Mouse (Mus musculus): ENCODE measurements around the gene Eif3i.
"Not testable (repeated sequence)": the region's sequence is repeated elsewhere in the genome, so short reads cannot be mapped to it uniquely, and the experiment has no call there.

Eif3i gene

DNA sequence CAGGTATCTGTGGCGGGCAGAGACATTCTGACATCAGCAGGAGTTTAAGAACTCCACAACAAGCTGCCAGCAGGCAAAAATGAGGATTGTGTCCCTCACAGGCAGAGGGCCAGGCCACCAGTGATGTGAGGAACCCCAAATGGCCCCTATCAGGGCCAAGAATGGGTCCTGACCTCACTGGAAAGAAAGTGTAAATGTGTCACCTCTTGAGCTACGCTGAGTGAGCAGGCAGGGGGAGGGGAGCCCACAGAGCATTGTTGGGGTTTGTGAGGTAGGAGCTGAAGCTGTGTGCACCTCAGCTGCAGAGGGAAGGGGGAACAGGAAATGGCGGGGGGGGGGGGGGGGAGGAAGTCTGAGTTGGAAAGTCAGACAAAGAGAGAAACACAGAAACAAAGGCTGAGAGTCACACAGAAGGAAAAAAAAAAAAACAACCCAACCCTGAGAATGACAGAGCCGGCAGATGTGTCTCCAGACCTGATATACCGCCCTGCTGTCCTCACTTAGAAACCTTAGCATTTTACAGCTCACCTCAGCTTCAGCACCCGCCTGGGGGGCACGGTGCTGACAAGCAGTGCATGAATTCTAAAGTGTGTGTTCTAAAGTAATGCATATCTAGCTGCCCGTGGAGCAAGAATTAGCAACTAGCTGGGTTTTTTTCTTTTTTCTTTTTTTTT, 25.1 kb downstream of the Eif3i start:
- no peak for DNase-seq (ENCODE audit: low read depth, low spot score)

DNA sequence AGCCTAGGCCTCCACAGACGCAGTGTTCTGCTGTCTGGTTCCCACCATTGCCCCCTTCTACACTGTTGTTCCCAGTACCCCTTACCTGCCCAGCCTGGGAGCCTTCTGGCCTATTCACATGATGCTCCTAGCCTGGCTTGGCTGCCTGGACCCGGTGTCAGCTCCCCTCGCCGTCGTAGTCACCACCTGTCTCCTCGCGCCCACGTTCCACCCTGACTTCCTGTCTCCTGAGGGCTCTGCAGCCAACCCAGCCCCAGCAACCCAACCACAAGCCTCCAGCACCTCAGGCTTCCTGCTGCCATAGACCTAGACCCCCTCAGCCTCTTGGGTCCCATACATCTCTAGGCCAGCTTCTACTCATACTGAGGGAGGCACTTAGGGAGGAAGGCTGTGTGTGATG, 27.0 kb downstream of the Eif3i start, which contains the start of gene Lck:
TSS of gene Lck (minus strand) at position 212 of the 400 bp plus-strand sequence.
- DNase-seq (ENCODE audit: low read depth, low spot score) = no peak

DNA sequence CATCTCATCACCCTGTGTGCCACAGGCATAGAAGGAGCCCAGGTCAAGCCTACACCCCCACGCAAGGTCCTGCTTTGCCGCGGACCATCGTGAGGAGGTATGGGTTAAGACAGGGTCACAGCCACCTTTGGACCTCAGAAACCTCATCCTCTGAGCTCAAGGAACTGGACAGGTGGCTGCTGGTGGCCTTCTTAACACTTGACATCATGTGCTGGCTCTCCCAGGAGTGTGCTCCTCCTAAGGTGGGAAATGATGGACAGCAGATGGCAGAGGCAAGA, 27.4 kb downstream of the Eif3i start:
- DNase-seq (ENCODE audit: low read depth, low spot score) = no peak

DNA sequence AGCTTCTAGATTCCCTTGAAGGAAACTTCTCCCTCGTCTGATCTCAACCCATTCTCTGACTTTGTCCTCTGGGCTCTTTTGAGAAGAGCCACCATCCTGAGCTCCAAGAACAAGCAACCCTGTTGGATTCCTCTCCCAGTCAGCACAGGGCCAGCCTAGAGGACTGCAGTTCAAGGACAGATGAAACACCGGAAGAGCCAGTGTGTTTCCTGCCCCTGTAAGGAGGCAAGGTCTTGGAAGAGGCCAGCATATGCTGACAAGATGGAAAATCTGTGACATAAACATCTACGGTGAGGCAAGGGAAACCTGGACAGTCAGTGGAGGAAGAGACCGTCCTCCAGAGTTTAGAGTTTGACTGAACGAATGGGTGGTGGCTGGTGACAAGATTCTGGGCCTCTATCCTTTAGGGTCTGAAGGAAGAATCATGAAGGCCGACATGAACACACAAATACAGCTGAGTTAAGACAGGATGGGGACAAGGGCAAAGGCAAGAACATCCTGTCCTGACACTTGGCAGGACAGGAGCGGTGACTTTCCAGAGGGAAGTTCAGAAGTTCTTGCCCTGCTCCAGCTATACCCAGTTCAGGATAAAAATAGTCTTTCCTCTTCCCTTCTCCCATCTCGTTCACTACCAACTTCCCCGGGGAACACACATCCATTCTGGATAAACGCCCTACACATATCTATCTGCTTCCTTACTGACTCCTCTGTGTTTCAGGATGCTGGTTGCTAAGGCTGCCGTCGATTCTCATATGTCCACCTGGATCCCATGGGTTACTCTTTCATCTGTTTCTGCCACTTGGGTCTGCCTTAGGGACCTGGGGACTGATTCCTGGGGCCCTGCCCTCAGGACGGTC, 28.0 kb downstream of the Eif3i start:
- no peak for DNase-seq (ENCODE audit: low read depth, low spot score)

DNA sequence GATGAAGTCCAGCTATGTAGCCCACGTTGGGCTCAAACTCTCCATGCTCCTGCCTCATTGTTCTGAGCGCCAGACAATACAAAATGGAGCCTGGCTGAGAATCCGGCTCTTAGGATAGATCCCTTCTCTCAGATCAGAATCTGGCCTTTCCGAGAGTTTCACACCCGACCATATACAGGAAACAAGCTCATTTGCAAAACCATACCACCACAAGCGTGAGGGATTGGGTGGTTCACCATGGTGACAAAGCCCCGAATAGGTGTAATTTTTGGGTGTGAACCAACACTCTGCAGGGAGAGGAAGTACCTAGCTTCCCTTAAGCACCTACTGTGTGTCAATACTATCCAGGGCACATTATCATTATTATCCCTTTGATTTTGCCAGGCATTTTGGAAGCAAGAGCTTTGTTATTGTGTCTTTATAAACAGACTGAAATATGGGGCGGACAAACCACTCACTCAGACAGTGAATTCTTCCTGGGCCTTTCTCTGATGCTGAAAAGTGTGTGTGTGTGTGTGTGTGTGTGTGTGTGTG, 28.8 kb downstream of the Eif3i start:
- DNase-seq (ENCODE audit: low read depth, low spot score) = no peak

DNA sequence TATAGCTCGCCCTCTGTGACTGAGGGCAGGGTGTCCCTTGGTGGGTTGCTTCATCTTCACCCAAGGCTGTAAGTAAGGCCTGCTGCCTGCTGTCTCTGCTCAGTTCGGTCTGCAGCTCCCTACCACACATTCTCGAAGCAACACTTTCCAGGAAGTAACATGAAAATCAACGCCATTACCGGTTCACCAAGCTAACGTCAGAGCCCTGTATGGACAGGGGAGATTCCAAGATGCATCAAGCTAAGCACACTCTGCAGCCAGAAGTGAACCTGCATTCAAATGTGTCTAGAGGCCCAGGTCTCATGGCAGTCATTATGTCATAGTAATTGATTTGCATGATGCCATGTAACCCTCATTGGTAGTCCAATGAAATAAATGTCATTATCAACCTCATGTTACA, 30.4 kb downstream of the Eif3i start:
- no peak for DNase-seq (ENCODE audit: low read depth, low spot score)

DNA sequence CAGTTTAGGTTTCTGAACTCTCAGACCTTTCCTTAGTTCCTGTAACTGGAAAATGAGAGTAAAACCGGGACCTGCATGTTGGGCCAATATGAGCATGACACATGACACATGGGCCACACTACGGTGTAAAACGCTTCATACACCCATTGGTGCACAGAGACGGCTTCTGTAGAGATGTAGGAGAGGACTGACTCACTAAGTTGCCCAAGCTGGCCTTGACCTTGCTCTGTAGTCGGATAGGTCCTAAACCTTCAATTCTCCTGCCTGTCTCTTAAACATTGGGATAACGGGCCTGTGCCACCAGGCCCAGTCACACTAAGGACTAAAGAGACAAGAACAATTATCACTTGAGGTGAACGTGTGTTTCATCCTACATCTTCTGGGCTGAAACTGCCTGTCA, 32.1 kb downstream of the Eif3i start:
- no peak for DNase-seq (ENCODE audit: low read depth, low spot score)

DNA sequence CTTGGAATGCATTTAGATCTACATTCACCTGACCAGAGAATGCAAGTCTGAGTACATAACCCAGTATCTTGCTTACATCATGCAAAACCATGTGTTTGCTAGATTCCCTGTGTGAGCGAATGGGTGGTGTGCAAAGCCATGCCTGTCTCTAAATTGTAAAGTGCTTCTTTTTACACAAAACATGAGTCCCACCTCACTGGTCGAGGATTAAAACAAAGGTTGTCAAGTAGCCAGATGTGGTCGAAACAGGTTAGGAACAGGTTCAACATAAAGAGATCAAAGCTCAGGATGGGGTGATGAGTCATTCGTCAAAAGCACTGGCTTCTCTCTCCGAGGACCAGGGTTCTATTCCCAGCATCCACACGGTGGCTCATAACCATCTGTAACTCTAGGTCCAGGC, 35.3 kb downstream of the Eif3i start:
- DNase-seq (ENCODE audit: low read depth, low spot score) = no peak

DNA sequence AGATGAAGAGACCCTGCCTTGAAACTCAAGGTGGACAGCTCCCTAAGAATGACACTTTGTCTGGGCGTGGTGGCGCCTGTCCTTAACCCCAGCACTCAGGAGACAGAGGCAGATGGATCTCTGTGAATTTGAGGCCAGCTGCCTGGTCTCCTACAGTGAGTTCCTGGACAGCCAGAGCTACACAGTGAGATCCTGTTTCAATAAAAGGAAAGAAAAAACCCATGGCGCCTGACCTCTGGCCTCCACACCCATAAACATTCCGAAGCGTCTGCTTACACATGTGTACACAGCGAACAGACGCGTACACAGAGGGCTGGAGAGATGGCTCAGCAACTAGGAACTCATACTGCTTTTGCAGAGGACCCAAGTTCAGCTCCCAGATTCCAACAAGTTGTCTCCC, 36.7 kb downstream of the Eif3i start:
- peak; percentile 86 for DNase-seq (ENCODE audit: low read depth, low spot score)

DNA sequence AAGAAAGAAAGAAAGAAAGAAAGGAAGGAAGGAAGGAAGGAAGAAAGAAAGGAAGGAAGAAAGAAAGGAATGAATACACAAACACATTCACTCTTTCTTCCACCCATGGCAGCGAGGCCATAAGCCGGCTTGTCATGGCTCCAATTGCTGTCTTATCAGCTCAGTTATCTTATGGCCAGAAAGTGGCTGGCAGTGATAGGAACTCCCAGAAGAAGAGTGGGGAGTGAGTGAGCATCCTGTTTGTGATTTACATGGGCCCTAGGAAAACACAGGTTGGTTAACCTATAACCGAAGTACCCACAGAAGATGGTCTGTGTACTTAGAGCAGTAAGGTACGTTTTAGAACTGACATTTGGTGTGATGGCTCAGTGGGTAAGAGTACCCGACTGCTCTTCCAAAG, 39.3 kb downstream of the Eif3i start:
- DNase-seq (ENCODE audit: low read depth, low spot score) = no peak

DNA sequence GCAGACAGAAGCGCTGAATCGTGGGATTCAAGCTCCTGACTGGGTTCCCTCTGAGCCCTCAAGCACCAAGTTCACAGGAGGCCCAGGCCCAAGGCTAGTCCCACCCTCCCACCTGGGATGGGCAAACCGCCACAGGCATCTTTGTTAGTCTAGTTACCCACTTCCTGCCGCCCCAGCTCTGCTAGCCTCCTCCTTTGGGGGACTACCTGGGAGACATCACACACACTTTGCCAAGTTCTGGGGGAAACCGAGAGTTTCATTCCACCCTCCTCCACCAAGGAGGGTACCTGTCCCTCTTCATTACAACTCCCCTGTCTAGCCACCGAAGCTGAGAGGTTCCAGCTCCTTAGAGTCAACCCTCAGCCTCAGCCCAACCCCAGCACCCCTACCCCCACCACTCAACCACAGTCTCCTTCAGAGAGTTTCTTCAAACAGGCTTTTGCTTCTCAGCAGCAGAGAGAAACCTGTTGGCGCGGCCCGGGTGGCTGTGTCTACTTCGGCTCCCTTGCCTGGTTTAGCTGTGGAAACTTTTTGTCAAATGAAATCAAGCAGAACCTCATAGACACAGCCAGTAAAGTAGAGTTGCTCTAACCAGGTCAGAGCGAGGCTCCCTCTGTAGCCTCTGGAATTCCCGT, 42.0 kb downstream of the Eif3i start:
- no peak for DNase-seq (ENCODE audit: low read depth, low spot score)

DNA sequence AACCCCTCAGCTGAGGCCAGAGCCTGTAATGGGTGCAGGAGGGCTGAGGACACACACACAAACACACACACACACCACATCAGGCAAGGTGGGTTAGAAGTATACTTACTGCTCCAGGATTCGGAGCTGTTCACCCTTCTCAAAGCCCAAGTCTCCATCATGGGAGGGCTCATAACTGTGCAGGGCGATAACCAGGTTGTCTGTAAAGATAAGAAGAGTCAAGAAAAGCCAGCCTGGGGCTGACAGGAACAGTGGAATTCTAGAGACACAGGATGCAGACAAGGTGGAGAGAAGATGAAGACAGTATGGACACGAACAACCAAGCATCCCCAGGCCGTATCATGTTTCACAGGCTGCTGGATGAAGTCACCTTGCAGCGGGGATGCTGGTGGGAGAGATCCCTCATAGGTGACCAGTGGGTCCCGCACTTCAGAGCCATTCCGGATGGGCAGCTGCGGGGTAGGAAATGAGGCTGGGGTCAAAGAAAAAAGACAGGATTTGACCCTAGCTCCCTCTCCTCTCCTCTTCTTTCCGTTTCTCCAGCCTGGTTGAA, 43.1 kb downstream of the Eif3i start:
- DNase-seq (ENCODE audit: low read depth, low spot score) = no peak

DNA sequence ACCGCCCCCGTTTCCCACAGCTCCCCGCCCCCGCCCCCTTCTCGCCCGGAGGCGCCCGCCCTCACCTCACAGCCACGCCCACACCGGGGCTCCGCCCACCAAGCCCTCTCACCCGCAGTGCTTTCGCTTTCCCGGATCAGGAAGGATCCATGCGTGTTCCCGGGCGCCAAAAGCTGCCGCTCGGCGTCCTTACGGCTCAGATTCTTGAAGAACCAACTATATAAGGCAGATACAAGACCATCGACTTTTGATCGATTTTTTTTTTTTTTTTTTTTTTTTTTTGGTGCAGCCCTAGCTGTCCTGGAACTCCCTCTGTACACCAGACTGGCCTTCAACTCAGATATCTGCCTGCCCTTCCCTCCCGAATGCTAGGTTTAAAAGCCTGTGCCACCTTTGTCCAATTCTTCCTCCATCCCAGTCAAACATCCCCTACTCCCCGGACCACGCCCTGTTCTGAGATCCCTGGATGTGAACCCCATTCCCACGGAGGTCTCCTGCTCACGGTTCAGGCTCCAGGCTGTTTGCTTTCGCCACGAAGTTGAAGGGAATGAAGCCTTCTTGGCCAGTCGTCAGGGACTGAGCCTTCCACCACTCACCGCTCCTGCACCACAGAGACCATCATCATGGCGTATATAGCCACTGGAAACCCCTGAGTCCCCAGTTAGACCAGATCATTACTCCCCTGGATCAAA, 43.8 kb downstream of the Eif3i start:
- peak; percentile 93 for DNase-seq (ENCODE audit: low read depth, low spot score)

DNA sequence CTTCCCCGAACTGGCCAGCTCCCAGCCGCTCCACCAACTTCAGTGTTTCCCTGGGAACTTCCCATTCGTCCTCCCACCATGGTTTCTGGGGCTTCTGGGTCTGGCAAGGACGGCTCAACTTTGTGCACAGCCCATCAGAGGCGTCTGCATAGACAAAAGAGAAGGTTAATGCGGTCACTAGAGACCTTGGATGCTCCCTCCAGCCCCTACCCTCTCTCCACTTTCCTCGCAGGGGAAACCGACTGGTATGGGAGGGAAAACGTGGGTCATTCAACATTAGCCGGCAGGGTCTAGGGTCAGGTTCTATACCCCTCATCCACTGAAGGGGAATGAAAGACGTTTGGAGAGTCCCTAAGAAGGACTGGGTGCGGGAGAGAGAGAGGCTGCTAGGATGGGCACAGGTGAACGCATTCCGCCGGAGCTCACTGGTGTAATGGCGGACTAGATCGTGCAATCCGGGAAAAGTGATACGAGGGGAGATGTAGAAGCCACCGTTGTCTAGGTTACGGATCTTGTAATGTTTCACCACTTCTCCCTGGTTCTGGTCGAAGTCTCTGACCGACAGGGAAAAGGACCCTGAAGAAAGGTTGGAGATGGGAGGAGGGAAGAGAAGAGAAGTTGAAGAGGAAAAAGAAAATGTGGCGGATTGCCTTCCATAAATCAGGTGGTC, 44.5 kb downstream of the Eif3i start:
- DNase-seq (ENCODE audit: low read depth, low spot score) = no peak

DNA sequence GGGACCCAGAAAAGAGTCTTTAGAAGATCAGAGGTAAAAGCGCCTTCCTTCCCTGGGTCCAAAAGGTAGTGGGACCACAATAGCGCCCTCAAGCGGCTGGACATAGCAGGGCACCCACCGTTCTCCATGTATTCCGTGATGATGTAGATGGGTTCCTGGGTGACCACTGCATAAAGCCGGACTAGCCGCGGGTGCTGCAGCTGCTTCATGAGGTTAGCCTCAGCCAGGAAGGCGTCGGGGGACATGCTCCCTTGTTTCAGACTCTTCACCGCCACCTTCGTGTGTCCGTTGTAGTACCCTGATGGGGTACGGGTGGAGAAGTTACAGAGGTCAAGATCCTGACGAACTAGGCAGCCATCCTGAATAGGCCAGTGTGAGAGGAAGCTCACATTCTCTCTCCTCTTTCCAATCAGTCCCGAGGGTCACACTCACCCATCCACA, 45.0 kb downstream of the Eif3i start:
- peak; percentile 73 for DNase-seq (ENCODE audit: low read depth, low spot score)

DNA sequence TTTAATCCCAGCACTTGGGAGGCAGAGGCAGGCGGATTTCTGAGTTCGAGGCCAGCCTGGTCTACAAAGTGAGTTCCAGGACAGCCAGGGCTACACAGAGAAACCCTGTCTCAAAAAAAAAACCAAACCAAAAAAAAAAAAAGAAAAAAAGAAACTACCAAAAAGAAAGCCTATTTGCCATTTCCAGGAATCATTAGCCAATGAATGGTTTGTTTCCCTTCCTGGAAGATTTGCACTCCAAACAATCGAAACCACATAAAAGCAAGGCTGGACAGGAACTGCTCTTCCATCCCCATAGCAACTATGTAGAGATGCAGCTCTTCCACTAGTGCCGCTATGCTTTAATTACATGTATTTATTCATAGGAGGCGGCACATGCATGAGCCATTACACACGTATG, 45.9 kb downstream of the Eif3i start:
- not testable (repeated sequence) for DNase-seq (ENCODE audit: low read depth, low spot score)

DNA sequence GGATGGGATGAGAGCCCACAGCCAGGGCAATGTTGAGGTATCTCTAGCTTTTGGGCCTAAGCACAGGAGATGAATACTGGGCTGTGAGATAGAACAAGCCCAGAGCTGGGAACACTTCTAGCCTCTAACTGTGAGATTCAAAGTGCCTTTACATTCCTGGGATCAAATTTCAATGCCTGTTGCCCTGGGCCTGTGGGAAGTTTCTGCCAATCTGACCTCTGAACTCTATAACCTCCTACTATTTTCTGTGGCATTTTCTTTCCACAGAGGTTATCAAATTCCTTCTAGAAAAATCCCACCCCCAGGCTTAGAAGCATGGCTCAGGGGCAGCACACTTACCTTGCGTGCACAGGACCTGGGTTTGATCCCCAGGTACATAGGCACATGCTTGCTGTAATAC, 50.2 kb downstream of the Eif3i start:
- peak; percentile 36 for DNase-seq (ENCODE audit: low read depth, low spot score)

DNA sequence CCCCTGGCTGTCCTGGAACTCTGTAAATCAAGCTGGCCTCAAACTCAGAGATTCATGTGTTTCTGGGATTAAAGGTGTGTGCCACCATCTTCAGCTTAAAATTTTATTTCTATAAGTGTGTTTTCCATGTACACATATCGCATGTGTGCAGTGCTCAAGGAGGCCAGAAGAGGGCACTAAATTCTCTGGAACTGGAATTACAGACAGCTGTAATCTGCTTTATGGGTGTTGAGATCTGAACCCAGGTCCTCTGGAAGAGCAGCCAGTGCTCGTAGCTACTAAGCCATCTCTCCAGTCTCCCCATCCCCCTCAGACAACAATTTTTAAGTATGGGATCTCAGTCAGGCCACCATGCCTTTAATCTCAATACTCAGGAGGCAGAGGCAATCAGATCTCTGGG, 51.1 kb downstream of the Eif3i start:
- DNase-seq (ENCODE audit: low read depth, low spot score) = peak; percentile 15

DNA sequence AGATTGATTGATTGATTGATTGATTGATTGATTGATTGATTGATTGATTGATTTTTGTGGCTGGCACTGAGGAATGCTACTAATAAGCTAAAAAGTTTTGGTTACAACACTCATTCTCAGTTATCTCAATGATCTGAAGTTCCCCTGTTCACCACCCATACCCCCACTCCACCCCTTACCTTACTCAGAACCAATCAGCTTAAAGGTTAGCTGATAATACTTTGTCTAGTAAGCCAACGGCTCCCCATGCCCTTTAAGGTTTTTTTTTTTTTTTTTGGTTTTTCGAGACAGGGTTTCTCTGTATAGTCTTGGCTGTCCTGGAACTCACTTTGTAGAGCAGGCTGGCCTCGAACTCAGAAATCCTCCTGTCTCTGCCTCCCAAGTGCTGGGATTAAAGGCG, 52.8 kb downstream of the Eif3i start:
- not testable (repeated sequence) for DNase-seq (ENCODE audit: low read depth, low spot score)

DNA sequence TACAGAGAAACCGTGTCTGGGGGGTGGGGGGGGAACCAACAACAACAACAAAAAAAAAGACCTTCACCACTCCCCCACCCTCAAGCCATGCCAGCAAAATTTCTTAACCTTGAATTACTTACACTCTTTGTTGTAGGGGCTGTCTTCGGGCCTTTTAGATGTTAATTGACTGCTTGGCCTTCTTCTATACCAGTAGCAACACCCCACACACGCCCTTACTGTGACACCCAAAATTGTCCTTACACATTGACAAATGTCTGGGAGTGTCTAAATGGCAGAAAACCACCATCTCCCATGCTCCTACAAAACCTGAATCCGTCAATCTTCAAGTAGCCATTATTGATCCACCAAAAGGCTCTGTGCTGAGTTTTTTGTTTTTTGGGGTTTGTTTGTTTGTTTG, 56.3 kb downstream of the Eif3i start:
- no peak for DNase-seq (ENCODE audit: low read depth, low spot score)

DNA sequence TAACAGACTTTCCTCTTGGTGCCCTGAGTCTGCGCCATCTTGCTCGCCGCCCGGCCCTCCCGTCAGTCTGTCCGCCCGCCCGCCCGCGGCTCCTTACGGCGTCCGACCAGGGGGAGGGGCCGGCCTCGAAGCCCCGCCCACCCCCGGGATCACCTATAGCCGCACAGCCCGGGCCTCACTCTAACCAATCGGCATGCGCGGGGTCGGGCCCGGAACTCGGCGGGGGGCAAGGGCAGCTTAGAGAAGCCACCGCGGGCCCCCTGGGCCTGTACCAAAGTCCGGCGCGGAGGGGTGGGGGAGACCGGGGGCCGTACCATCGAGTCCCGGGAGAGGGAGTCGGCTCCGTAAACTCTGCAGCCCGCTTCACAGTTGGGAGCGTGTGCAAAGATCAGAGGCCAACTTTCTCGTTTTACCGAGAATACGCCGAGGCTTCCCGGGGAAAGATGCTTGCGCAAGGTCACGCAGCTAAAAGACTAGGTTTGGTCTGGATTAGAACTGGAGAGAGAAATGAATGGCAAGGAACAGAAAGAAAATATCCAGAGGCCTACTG, 57.8 kb downstream of the Eif3i start, which contains the start of gene Hdac1:
TSS of gene Hdac1 (minus strand) at position 122 of the 550 bp plus-strand sequence.
- DNase-seq (ENCODE audit: low read depth, low spot score) = peak; percentile 98

Measured in mesoderm, embryonic 11.5 days (tissue).